ENCODE assay signal across 29 mouse cellular contexts in the genomic region with DNA sequence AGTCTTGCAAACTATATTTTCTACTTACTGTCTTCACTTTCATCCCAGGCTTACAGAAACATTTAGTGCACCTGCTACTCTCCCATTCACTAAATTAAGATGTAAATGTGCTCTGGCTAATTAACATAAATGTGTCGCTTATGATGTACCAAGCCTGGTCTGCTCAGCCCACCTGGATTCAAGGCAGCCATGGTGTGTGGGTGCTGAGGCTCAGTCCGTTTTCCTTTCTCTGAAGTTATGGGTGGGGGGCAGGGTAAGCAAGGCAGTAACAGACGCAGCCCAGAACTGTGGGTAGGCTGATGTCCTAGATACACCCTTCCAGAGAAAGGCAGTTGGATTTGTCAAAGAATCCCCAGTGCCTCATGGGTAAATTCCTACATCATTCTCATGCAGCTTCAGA.
DNase-seq lines count a peak whose midpoint lies in the region; ATAC-seq and TF ChIP-seq lines count a peak whose summit lies in the region.
"Had no signal": no experiment of that assay in that cellular context is flagged by ENCODE, and none has a peak within 500 bp of the region (broad histone marks: within the 10 kb centered on the region; RNA-seq: fewer than 3 reads in every experiment).

No protein-coding gene starts in this region.

- 93% methylated on average over 3 of the region's 3 CpGs for WGBS in lung, postnatal 0 days

- no peak for ATAC-seq in lung, postnatal 0 days
- ATAC-seq: forebrain, embryonic 14.5 days; hindbrain, postnatal 0 days; Patski had no signal

- no peak overlapping the region for H3K9ac ChIP-seq in lung, postnatal 0 days (replicated peaks; ENCODE audit: low read depth)
- H3K9ac ChIP-seq: embryonic facial prominence, embryonic 12.5 days; embryonic facial prominence, embryonic 15.5 days; forebrain, postnatal 0 days; heart, embryonic 13.5 days; hindbrain, embryonic 14.5 days had no signal

- peak; percentile 15 for DNase-seq in layer of hippocampus, adult 9-11 months
- DNase-seq in layer of hippocampus, adult 8-10 months (ENCODE audit: low spot score in 2 of 2), result no peak
- peak; percentile 26 for DNase-seq in right cerebral cortex, postnatal 25 days
- no peak for DNase-seq in right cerebral cortex, postnatal 14 days
- DNase-seq in brain, adult 2 months (ENCODE audit: low read depth, low spot score), result peak; percentile 47
- no peak for DNase-seq in lung, postnatal 0 days (ENCODE audit: low spot score)
- DNase-seq: adrenal gland, postnatal 10 days; adrenal gland, postnatal 36 days; B cell, adult 2 months; cerebellum, adult 11 months; cerebellum, adult 2 months; cerebellum, adult 9-11 months; cerebellum, postnatal 25 days; forebrain, postnatal 0 days; gastrocnemius, postnatal 10 days; gastrocnemius, postnatal 36 days; heart, adult 2 months; heart, postnatal 14 days; heart, postnatal 4 days had no signal

- H3K4me1 ChIP-seq in lung, postnatal 0 days (ENCODE audit: insufficient read depth, low read depth, low read length), result no peaks in the 10 kb centered on the region
- H3K4me1 ChIP-seq: embryonic facial prominence, embryonic 12.5 days; embryonic facial prominence, embryonic 15.5 days; heart, embryonic 10.5 days; heart, embryonic 13.5 days had no signal

- no peaks in the 10 kb centered on the region for H3K36me3 ChIP-seq in lung, postnatal 0 days (ENCODE audit: insufficient read depth, low read length)
- H3K36me3 ChIP-seq: embryonic facial prominence, embryonic 12.5 days; embryonic facial prominence, embryonic 15.5 days; G1E; heart, embryonic 10.5 days; heart, embryonic 13.5 days had no signal

- no peak overlapping the region for H3K4me2 ChIP-seq in lung, postnatal 0 days (replicated peaks; ENCODE audit: low read depth, low read length)
- H3K4me2 ChIP-seq: embryonic facial prominence, embryonic 12.5 days; embryonic facial prominence, embryonic 15.5 days; heart, embryonic 13.5 days; hindbrain, embryonic 14.5 days had no signal

- H3K4me3 ChIP-seq in lung, postnatal 0 days (ENCODE audit: low read depth, low read length), result no peak overlapping the region
- H3K4me3 ChIP-seq: embryonic facial prominence, embryonic 12.5 days; embryonic facial prominence, embryonic 15.5 days; heart, adult 2 months; heart, embryonic 10.5 days; heart, embryonic 13.5 days had no signal

- no peaks in the 10 kb centered on the region for H3K27me3 ChIP-seq in lung, postnatal 0 days (replicated peaks; ENCODE audit: insufficient read depth, low read length)
- H3K27me3 ChIP-seq: CH12.LX; embryonic facial prominence, embryonic 12.5 days; embryonic facial prominence, embryonic 15.5 days; heart, embryonic 13.5 days; Patski had no signal

- no peak for TF ChIP-seq CTCF in lung, postnatal 0 days (IDR thresholded peaks at IDR 0.05)

- no peak for TF ChIP-seq EP300 in lung, postnatal 0 days (IDR thresholded peaks at IDR 0.05)

- no peaks in the 10 kb centered on the region for H3K9me3 ChIP-seq in lung, postnatal 0 days (ENCODE audit: low read length)
- H3K9me3 ChIP-seq: embryonic facial prominence, embryonic 12.5 days; embryonic facial prominence, embryonic 15.5 days; heart, embryonic 10.5 days; heart, embryonic 13.5 days had no signal

- H3K27ac ChIP-seq in lung, postnatal 0 days (ENCODE audit: low read length), result no peak overlapping the region
- H3K27ac ChIP-seq: embryonic facial prominence, embryonic 12.5 days; embryonic facial prominence, embryonic 15.5 days; heart, adult 2 months; heart, embryonic 10.5 days; heart, embryonic 13.5 days; hindbrain, embryonic 14.5 days; hindbrain, postnatal 0 days had no signal

Comparison
In these comparisons a context has a peak if more than half of its experiments do, and no peak if none do; other contexts are left out.
1. DNase-seq: peak in layer of hippocampus, adult 9-11 months (single experiment), right cerebral cortex, postnatal 25 days (single experiment) and brain, adult 2 months (single experiment); none in layer of hippocampus, adult 8-10 months (0 of 2), right cerebral cortex, postnatal 14 days (single experiment) and lung, postnatal 0 days (single experiment).